Mouse (Mus musculus) kidney, postnatal 25 days (tissue): ENCODE measurements around the gene Alyref.
"Not testable (repeated sequence)": the region's sequence is repeated elsewhere in the genome, so short reads cannot be mapped to it uniquely, and the experiment has no call there.

ENCODE experiments used
- DNase-seq, 2 experiments: peaks; one replicate each; pipeline ENCODE4 v3.0.0; 2021; ENCODE audit warnings: mixed read lengths in 2 of 2

Gene Alyref

DNA sequence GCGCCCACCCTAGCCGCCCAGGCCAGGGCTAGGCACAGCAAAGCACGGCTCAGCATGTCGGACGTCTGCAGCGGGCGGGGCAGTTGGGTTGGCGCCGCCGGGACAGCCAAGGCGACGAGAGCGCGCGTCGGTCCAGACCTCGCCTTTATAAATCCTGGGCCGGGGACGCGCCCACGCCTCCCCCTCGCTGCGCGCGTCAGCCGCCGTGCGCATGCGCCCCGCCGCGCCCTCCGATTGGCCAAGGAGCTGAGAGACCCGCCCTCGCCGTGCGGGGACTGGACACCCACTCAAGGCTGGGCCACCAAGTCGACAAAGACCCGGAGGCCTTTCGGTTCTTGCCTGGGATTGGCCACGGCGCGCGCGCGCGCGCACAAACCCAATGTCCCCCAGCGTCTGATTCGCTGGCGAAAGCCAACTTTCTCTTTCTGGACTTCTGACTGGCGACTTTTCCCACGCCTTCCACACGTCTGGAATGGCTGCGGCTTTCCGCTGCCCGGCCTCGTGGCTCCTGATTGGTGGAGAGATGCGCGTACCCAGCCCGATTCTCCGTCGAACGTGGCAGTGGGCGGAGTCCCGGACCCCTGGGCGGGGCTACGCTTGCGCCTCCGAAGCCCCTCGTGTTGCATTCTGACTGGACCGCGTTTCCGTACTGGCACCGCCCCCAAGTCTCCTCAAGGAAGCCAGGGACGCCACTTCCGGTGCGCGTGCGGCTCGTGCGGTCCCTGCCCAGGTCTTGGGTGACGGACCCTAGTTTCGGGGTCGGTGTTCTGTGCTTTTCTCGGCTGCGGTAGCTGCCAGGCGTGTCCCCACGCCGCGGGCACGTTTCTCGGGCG, 25.2 kb downstream of the Alyref start, which contains the start of gene P4hb:
Gene P4hb, minus strand, starts transcription at position 502 of the 833 bp plus-strand sequence.
- peak; percentile 100 for DNase-seq

DNA sequence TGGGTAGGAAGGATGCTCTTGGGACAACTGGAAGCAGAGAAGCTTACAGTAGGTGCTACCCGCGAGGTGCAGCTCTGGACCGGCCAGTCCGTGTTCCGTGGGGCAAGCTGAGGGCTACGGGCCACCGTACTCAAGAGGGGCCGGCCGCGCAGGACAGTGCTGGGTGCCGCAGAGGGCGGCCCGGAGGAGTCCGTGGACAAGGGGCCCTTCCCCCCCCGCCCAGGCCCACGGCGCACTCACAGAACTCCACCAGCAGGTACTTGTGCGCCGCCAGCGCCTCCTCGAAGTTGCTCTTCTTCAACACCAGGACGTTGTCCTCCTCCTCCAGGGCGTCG, 25.8 kb downstream of the Alyref start:
- DNase-seq = no peak

DNA sequence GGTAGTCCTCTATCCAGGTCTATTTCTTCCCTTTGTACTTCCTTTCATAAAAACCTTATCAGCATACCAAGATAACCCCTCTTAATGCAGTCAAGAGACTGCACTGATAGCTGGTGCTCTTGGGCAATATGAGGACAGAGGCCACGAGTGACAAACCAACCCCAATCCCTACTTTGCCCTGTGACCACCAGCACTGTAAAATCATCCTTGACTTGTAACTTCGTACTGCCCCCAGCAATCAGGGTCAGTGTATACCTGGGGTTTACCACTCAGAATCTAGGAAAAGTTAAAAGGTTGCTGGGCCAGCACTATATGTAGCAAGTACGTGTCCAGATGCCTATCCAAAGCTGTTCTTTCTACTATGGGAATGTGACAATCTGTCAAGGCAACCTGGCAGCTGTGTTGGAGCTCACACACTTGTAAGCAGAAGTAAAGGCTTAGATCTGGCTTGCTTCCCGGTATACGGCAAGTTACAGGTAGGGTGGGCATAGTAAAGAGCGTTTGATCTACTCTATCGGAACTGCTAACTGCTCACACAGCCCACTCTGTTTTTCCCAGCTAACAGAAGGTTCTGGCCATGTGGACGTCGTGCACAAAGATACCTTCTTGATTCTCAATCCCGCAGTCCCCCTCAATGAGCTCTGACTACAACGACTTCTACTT, 26.3 kb downstream of the Alyref start:
- no peak for DNase-seq

DNA sequence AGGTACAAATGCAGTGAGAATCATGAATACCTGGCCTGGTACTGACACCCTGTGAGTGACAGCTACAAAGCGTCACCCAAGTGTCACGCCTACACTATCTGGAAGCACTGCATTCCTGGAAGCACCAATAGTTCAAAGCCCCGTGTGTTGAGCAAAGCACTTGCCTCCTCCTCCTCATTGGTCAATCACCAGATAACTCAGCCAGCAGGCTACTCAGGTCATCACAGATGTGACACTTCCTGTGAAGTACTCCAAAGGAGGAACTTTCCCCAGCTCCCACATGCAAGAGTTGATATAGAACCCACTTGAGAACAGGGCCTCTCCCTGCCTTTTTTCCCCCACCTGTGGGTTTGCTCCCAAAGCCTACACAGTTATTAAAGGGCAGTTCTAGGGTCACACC, 27.0 kb downstream of the Alyref start:
- DNase-seq = no peak

GRCm38 (mm10) chr11:120568324-120568723, 29.8 kb downstream of the Alyref start:
- DNase-seq = no peak

DNA sequence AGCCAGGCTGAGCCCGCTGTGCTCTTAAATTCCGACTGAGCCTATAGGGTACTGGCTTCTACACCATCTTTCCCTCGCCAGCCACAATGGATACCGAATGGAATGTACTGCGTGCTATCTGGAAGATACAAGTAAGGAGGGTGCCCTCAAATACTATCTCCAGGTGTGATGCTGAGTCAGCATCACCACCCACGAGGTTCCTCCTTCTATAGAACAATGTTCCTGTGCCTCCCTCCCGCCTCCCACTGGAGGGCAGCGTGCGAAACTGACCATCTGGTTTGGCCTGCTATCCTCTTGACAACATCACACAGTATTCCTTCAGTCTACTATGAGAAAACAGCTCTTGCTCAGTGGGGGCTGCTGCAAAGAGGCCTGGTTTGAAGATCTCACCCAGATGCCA, 33.1 kb downstream of the Alyref start:
- DNase-seq = no peak

- no peak for DNase-seq
Observed at GRCm38 (mm10) chr11:120562949-120563348, 35.2 kb downstream of the Alyref start.

DNA sequence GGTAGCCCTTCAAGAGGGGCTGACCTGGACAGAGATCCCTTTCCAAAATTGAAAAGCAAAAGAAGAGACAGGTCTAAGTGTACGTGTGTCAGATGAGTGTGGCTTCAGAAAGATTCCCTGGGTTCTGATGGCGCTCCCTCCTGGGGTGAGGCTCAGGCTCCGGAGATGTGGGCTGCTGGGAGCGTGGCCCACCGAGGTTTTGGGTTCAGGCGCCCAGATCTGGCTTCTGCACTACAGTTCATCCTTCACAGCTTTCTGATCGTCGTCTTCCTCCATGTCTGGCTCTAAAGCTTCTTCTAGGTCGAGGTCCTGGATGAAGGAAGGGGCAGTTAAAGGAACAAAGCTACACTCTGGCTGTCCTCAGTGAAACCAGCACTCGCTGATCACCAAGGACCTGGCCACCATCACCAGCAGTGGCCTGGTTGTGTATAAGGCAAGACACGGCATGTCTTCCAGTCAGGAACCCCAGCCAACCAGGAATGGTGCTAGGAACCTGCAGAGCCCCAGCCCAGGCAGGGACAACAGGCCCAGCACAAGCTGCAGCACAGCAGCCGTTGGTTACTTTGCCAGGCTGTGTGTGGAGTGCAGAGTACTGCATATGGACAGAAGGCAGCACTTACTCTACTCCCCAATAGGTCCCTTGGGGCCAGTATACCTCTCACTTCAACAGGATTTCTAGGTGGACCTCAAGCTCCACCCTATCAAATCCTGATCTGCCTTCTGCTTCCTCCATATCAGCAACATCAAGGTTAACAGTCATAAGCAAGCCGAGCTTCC, 37.0 kb downstream of the Alyref start:
- no peak for DNase-seq

- not testable (repeated sequence) for DNase-seq
Observed at GRCm38 (mm10) chr11:120558843-120559242, 39.3 kb downstream of the Alyref start.

- no peak for DNase-seq
Observed at GRCm38 (mm10) chr11:120555260-120555659, 42.9 kb downstream of the Alyref start.

GRCm38 (mm10) chr11:120554834-120555233, 43.3 kb downstream of the Alyref start:
- no peak for DNase-seq

GRCm38 (mm10) chr11:120552736-120553135, 45.4 kb downstream of the Alyref start:
- no peak for DNase-seq

DNA sequence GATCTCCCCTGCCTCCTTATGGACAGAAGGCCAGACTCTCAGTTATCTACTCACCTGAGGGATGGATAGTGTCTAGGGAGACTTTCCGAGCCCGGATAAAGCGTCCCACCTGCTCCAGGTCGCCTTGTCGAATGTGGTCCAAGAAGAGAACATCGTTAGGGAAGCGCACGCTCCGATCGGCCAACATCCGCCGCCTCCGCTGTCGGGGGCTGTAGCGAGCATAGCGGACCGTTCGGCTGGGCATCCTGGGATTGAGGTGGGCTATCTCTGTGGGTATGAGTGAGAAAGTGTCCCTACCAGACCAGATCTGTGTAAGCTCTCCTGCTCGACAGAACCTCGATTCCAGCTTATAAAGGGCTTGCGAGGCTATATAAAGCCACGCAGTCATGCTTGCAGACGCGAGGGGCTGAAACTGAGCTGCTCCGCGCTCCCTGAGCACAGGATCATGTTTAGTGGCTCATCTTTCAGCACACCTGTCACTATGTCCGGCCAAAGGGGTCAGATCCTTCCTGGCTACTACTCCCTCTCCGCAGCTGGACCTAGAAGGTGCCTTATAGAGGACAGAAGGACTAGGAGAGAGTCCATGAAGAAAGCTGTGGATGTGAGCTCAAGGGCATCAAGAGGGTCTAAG, 47.2 kb downstream of the Alyref start, which contains the start of gene Ppp1r27:
Gene Ppp1r27, minus strand, starts transcription at position 323 of the 631 bp plus-strand sequence.
- DNase-seq = no peak

GRCm38 (mm10) chr11:120549986-120550809, 48.0 kb downstream of the Alyref start:
- no peak for DNase-seq

- DNase-seq = peak; percentile 95 to 97
Observed at GRCm38 (mm10) chr11:120549168-120549945, 48.8 kb downstream of the Alyref start, which contains the start of gene Mcrip1. Gene Mcrip1 (minus strand): TSS chr11:120549727.

- no peak for DNase-seq
Observed at GRCm38 (mm10) chr11:120548786-120549167, 49.4 kb downstream of the Alyref start.

- DNase-seq = no peak
Observed at GRCm38 (mm10) chr11:120548214-120548613, 50.0 kb downstream of the Alyref start.

DNA sequence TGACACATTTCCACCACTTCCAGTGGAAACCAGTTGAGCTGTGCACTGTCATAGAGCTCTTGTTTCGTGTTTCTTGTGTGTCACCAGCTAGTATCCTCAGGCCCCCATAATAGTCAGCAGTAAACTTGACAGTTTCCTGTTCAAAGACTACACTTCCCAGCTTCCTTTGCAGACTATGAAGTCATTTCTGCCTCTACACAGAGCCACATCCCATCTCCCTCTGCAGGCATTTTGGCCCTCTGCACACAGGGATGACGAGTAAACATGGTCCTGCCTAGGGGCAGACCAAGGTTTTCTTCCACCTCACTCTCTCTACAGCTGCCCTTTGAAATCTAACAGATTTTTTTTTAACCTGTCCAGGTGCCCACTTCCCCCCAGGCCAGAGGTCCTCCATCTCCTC, 50.7 kb downstream of the Alyref start:
- DNase-seq = no peak

- peak; percentile 49 to 80 for DNase-seq
Observed at GRCm38 (mm10) chr11:120545964-120546363, 52.2 kb downstream of the Alyref start.

DNA sequence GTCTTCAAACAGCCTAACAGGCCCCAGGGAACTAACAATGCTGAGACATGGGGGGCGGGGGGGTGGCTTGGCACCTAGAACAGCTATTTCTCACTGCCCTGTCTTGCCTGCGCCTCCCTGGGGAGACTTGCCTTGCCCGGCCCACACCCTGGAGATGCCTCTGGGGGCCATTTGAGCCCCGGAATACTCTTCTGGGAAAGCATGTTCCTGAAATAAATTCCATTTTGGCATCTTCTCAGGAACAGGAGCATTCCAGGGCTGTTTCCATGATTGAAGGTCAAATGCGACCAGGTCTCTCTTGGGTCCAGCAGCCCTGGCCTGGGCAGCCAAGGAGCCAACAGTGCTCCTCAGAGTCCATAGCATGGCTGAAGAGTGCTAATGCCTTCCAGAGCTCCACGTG, 55.8 kb downstream of the Alyref start:
- peak in 1 of 2 experiments; percentile 60 for DNase-seq
